Mouse (Mus musculus) gastrocnemius, postnatal 10 days (tissue): ENCODE measurements around the gene B4galnt1. TPM values are rescaled to one million over a fixed set of nuclear protein-coding genes. Genes with fewer than 3 reads are reported as not detected.
"Not testable (repeated sequence)": the region's sequence is repeated elsewhere in the genome, so short reads cannot be mapped to it uniquely, and the experiment has no call there.

Experiments used
- DNase-seq: peaks from one replicate; pipeline ENCODE4 v3.0.0; 2021; ENCODE audit warnings: mixed read lengths
- total RNA-seq, 2 experiments: library from RNA; stranded (reverse); gene quantifications; 2 replicates each; pipeline ENCODE4 v1.2.3; 2021

B4galnt1 gene
- total RNA-seq, 2 experiments from 2014 or later: 1.6 to 3.3 TPM

- DNase-seq: no peak
Measured at GRCm38 (mm10) chr10:127141500-127141899, 23.5 kb upstream of the B4galnt1 start.

- no peak for DNase-seq
Measured at GRCm38 (mm10) chr10:127143228-127143627, 21.8 kb upstream of the B4galnt1 start.

- DNase-seq: no peak
Measured at GRCm38 (mm10) chr10:127144536-127144935, 20.5 kb upstream of the B4galnt1 start.

GRCm38 (mm10) chr10:127145303-127145702 lies 19.7 kb upstream of the B4galnt1 start:
- no peak for DNase-seq

GRCm38 (mm10) chr10:127147135-127147534 lies 17.9 kb upstream of the B4galnt1 start:
- DNase-seq: no peak

GRCm38 (mm10) chr10:127150471-127150872 lies 14.6 kb upstream of the B4galnt1 start:
- no peak for DNase-seq

- not testable (repeated sequence) for DNase-seq
Measured at GRCm38 (mm10) chr10:127151233-127151632, 13.8 kb upstream of the B4galnt1 start.

GRCm38 (mm10) chr10:127152556-127152955 lies 12.5 kb upstream of the B4galnt1 start:
- DNase-seq: not testable (repeated sequence)

GRCm38 (mm10) chr10:127153323-127153722 lies 11.7 kb upstream of the B4galnt1 start:
- no peak for DNase-seq

GRCm38 (mm10) chr10:127154241-127154640 lies 10.8 kb upstream of the B4galnt1 start:
- DNase-seq: no peak

- no peak for DNase-seq
Measured at GRCm38 (mm10) chr10:127154652-127155051, 10.4 kb upstream of the B4galnt1 start.

- DNase-seq: no peak
Measured at GRCm38 (mm10) chr10:127156089-127156488, 8.9 kb upstream of the B4galnt1 start.

GRCm38 (mm10) chr10:127156511-127156910 lies 8.5 kb upstream of the B4galnt1 start:
- no peak for DNase-seq

- DNase-seq: no peak
Measured at GRCm38 (mm10) chr10:127158471-127158870, 6.6 kb upstream of the B4galnt1 start.

GRCm38 (mm10) chr10:127160081-127160480 lies 4.9 kb upstream of the B4galnt1 start:
- DNase-seq: no peak

- DNase-seq: no peak
Measured at GRCm38 (mm10) chr10:127160728-127161127, 4.3 kb upstream of the B4galnt1 start.

- not testable (repeated sequence) for DNase-seq
Measured at GRCm38 (mm10) chr10:127162771-127163261, 2.2 kb upstream of the B4galnt1 start.

- no peak for DNase-seq
Measured at GRCm38 (mm10) chr10:127164190-127164589, 835 bp upstream of the B4galnt1 start.

GRCm38 (mm10) chr10:127165354-127165653 lies 279 bp downstream of the B4galnt1 start:
- no peak for DNase-seq

GRCm38 (mm10) chr10:127165654-127166403 lies 804 bp downstream of the B4galnt1 start:
- no peak for DNase-seq

GRCm38 (mm10) chr10:127166404-127166715 lies 1.3 kb downstream of the B4galnt1 start:
- no peak for DNase-seq

- no peak for DNase-seq
Measured at GRCm38 (mm10) chr10:127166771-127167613, 2.0 kb downstream of the B4galnt1 start.

GRCm38 (mm10) chr10:127167614-127168192 lies 2.7 kb downstream of the B4galnt1 start:
- DNase-seq: no peak
